11 mouse cellular contexts compared by ENCODE assay signal in the genomic region with DNA sequence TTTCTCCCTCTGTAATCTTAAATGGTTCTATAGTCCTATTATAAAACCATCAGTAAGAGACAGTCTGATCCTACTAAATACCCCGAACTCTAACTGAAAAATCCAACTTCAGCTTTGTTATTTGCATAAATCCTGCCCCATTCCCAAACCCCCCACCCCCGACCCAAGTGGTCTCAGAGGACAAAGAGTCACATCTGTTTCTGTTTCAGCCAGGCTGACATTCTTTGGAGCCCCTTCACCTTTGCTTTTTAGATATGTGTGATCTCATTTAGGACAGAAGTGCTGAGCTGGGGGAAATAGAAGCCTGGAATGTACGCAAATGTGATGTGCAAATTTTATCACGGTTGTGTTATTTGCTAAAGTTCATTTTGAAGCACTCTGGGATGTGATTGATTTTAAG.
"Had no signal": no experiment of that assay in that cellular context is flagged by ENCODE, and none has a peak within 500 bp of the region (broad histone marks: within the 10 kb centered on the region; RNA-seq: fewer than 3 reads in every experiment).

No protein-coding gene starts in this region.

- H3K4me3 ChIP-seq: midbrain, embryonic 10.5 days; midbrain, embryonic 15.5 days; neural tube, embryonic 13.5 days; stomach, embryonic 15.5 days had no signal

- H3K9ac ChIP-seq: liver, embryonic 14.5 days; midbrain, embryonic 15.5 days; neural tube, embryonic 13.5 days; stomach, embryonic 15.5 days had no signal

- H3K27ac ChIP-seq: liver, embryonic 14.5 days; midbrain, embryonic 10.5 days; midbrain, embryonic 15.5 days; neural tube, embryonic 13.5 days; stomach, embryonic 15.5 days had no signal

- H3K9me3 ChIP-seq: midbrain, embryonic 10.5 days; midbrain, embryonic 15.5 days; neural tube, embryonic 13.5 days; stomach, embryonic 15.5 days had no signal

- ATAC-seq: midbrain, embryonic 15.5 days had no signal

- H3K4me1 ChIP-seq: midbrain, embryonic 15.5 days; stomach, embryonic 15.5 days had no signal

- H3K4me2 ChIP-seq: midbrain, embryonic 15.5 days; neural tube, embryonic 13.5 days; stomach, embryonic 15.5 days had no signal

- DNase-seq: kidney, adult 8-10 months; kidney, postnatal 25 days; lung, adult 18-20 months; retina, postnatal 1 day; thymus, adult 2 months; thymus, postnatal 25 days had no signal

- H3K36me3 ChIP-seq: midbrain, embryonic 10.5 days; midbrain, embryonic 15.5 days; neural tube, embryonic 13.5 days; stomach, embryonic 15.5 days had no signal

- H3K27me3 ChIP-seq: midbrain, embryonic 15.5 days; neural tube, embryonic 13.5 days; stomach, embryonic 15.5 days had no signal
